In the genomic region with DNA sequence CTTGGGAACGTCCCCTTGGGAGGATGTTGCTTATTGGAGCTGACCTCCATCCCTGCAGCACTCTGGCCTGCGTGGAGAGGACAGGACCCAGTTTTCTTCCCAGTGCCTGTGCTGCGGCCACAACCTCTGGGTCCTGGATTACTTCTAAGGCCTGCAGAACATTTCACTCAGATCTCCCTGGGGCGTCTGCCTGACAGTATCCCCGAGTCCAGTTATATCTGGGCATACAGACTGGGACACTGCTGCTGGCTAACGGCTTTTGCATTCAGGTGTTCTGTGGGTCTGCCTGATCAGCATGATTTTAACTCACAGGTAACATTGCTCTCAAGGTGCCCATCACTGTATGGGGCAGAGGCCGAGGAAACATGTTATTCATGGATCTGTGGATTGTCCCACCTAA, we compare ENCODE assay signal across 24 mouse cellular contexts. TPM values are rescaled to one million over a fixed set of nuclear protein-coding genes. Genes with fewer than 3 reads are reported as not detected.
DNase-seq lines count a peak whose midpoint lies in the region; ATAC-seq and TF ChIP-seq lines count a peak whose summit lies in the region.
"Had no signal": no experiment of that assay in that cellular context is flagged by ENCODE, and none has a peak within 500 bp of the region (broad histone marks: within the 10 kb centered on the region; RNA-seq: fewer than 3 reads in every experiment).

No protein-coding gene starts in this region.

- no peak for TF ChIP-seq POLR2A in cerebellum, adult 2 months (IDR thresholded peaks at IDR 0.05; ENCODE audit: borderline replicate concordance, insufficient read depth, low read length)

- 0 out of 2 replicates have a peak overlapping the region, but pooled peaks have one; percentile 43 for H3K27ac ChIP-seq in cerebellum, adult 2 months (ENCODE audit: insufficient read depth, low read length)
- H3K27ac ChIP-seq in layer of hippocampus, adult 2 months: peak overlapping the region; percentile 29; the same call in 1 of the 2 replicates
- H3K27ac ChIP-seq: forebrain, embryonic 12.5 days; heart, embryonic 10.5 days; hindbrain, embryonic 13.5 days; hindbrain, postnatal 0 days; intestine, embryonic 15.5 days had no signal

- ATAC-seq in megakaryocyte, adult 5-6 weeks (ENCODE audit: poor library complexity, severe bottlenecking): no peak
- ATAC-seq: CD4-positive, CD25-positive, alpha-beta regulatory T cell, adult 4 months; forebrain, embryonic 16.5 days; hindbrain, postnatal 0 days; intestine, embryonic 15.5 days had no signal

- H3K4me1 ChIP-seq in cerebellum, adult 2 months (ENCODE audit: control insufficient read depth, insufficient read depth, low read length): no peaks in the 10 kb centered on the region
- peaks cover 98% of the 10 kb centered on the region for H3K4me1 ChIP-seq in megakaryocyte, embryonic 14.5 days
- H3K4me1 ChIP-seq: forebrain, embryonic 12.5 days had no signal

- H3K27me3 ChIP-seq in cerebellum, adult 2 months (ENCODE audit: control insufficient read depth, insufficient read depth, low read length): no peaks in the 10 kb centered on the region
- no peaks in the 10 kb centered on the region for H3K27me3 ChIP-seq in megakaryocyte, embryonic 14.5 days (replicated peaks)
- H3K27me3 ChIP-seq: forebrain, embryonic 12.5 days; hindbrain, embryonic 13.5 days; intestine, embryonic 15.5 days had no signal

- no peak for DNase-seq in cerebellum, adult 2 months
- DNase-seq in cerebellum, postnatal 14 days: no peak
- DNase-seq in layer of hippocampus, adult 2 months (ENCODE audit: low spot score in 2 of 2): no peak
- DNase-seq in layer of hippocampus, postnatal 14 days (ENCODE audit: low spot score in 2 of 2): no peak
- DNase-seq in thymus, postnatal 4 days: no peak
- no peak for DNase-seq in layer of hippocampus, adult 18-20 months (ENCODE audit: low spot score in 2 of 2)
- DNase-seq: adrenal gland, postnatal 10 days; B cell, adult 2 months; cerebellum, adult 11-12 months; cerebellum, adult 9-11 months; embryo, embryonic 11 days; gastrocnemius, postnatal 36 days; heart, adult 18-20 months; heart, postnatal 10 days had no signal

- no peaks in the 10 kb centered on the region for H3K9me3 ChIP-seq in megakaryocyte, embryonic 14.5 days
- H3K9me3 ChIP-seq: forebrain, embryonic 12.5 days; heart, embryonic 10.5 days; hindbrain, embryonic 13.5 days; intestine, embryonic 15.5 days had no signal

- 87% methylated on average over 7 of the region's 7 CpGs for WGBS in cerebellum, adult 2 months

- no peak overlapping the region for H3K4me3 ChIP-seq in cerebellum, adult 2 months (replicated peaks; ENCODE audit: insufficient read depth, low read depth, low read length)
- H3K4me3 ChIP-seq in layer of hippocampus, adult 2 months: no peak overlapping the region
- peak overlapping the region; percentile 2 for H3K4me3 ChIP-seq in megakaryocyte, embryonic 14.5 days (replicated peaks)
- H3K4me3 ChIP-seq: forebrain, embryonic 12.5 days; heart, embryonic 10.5 days; hindbrain, embryonic 13.5 days; intestine, embryonic 15.5 days had no signal

- peaks cover 97% of the 10 kb centered on the region for H3K36me3 ChIP-seq in megakaryocyte, embryonic 14.5 days (replicated peaks; ENCODE audit: low read length)
- H3K36me3 ChIP-seq: forebrain, embryonic 12.5 days; G1E; hindbrain, embryonic 13.5 days; intestine, embryonic 15.5 days had no signal

- no peak for TF ChIP-seq CTCF in cerebellum, adult 2 months (IDR thresholded peaks at IDR 0.05; ENCODE audit: borderline replicate concordance, insufficient read depth, low read depth, low read length)
- TF ChIP-seq CTCF in layer of hippocampus, adult 2 months (conservative IDR thresholded peaks at IDR 0.05): no peak

RNA-seq across cellular contexts. Expression of a gene that starts 52.0 kb away (rescaled TPM):
- polyA plus RNA-seq in cerebellum, adult 2 months (2012; rRNA removed): 6.1 and 7.2 TPM in 2 replicates
- 1 to 10 TPM; 8.1 to 10.0 TPM for total RNA-seq in layer of hippocampus, adult 2 months (2021)
- total RNA-seq in layer of hippocampus, postnatal 14 days (2021): 10 to 100 TPM; 12.0 to 12.8 TPM
- polyA plus RNA-seq in megakaryocyte, embryonic 14.5 days (2012; ENCODE audit: insufficient read depth, low replicate concordance): 310 and 704 TPM in 2 replicates
- total RNA-seq in megakaryocyte, adult 5-6 weeks (2015): 123 and 139 TPM in 2 replicates
- total RNA-seq in megakaryocyte, adult 5-6 weeks (2017): 37.4 and 55.2 TPM in 2 replicates
- 10 to 100 TPM in 1 of 2 experiments, 1 to 10 TPM in 1; 9.6 to 11.7 TPM for total RNA-seq in layer of hippocampus, adult 18-20 months (2021)
